Mouse (Mus musculus): Measurements from ENCODE around the gene Msmb.
"Not testable (repeated sequence)": the region's sequence is repeated elsewhere in the genome, so short reads cannot be mapped to it uniquely, and the experiment has no call there.

The Msmb gene

GRCm38 (mm10) chr14:32141723-32142122 lies at the start of gene Msmb:
Gene Msmb, plus strand, starts transcription at chr14:32142023.
- no peak for DNase-seq

GRCm38 (mm10) chr14:32093018-32093417 lies 48.8 kb upstream of the Msmb start:
- DNase-seq, result no peak

- no peak for DNase-seq
Measured at GRCm38 (mm10) chr14:32093500-32094117, 48.2 kb upstream of the Msmb start.

DNA sequence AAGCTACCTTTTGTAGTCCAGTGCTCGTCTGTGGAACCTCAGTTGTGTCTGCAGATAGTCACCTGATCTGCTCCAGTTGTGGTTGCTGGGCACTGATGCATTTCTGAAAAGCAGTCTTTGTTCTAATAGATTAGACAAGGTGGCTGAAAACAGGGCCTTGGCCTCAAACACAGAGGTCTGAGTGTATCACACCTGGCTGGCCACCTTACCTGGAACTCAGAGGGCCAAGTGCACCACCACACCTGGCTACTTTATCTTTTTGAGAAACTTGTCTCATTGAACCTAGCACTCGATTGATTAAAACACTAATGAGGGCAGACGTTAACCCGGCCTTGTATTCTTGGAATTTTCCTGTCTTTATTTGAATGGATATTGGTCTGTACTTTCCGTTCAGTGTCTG lies 46.2 kb upstream of the Msmb start:
- no peak for DNase-seq

GRCm38 (mm10) chr14:32096740-32097139 lies 45.1 kb upstream of the Msmb start:
- DNase-seq, result no peak

DNA sequence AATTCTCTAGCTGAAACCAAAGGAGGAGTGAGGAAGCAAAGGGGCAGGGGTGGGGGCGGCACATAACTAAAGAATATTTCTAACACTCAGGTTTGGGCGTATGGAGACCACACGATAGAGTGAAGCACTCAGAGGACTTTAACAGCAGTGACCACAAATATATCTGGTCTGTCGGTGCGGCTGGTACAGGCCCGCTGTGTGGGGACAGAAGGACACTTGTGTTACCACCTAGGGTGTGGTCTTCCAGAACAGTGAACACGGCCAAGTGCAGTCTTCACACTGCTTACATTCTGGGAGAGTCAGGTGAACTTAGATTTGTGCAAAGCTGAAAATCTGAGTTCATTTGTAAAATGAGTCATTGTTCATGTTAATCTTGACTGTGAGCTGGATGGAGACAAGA lies 44.1 kb upstream of the Msmb start:
- no peak for DNase-seq

GRCm38 (mm10) chr14:32098951-32099350 lies 42.9 kb upstream of the Msmb start:
- DNase-seq, result no peak

GRCm38 (mm10) chr14:32103556-32103955 lies 38.3 kb upstream of the Msmb start:
- DNase-seq, result no peak

- peak in 1 of 2 experiments; percentile 9 for DNase-seq
Measured at GRCm38 (mm10) chr14:32105663-32106062, 36.2 kb upstream of the Msmb start.

DNA sequence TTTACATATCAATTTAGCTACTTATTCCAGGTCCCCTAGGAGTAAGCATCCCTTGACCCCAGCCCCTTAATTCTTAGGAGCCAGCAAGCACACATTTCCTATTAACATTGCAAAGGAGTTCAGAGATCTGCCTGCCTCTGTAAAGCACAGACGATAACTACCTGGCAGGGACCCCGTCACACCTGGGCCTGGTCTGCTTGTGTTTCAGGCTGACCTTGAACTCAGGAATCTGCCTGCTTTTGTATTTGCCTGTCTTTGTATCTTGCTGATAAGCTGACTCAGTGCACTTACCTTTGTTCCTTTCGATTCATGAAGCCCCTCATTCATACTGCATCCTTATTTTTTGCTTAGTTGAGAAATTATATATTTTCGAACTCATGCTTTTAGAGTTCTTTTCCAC lies 34.9 kb upstream of the Msmb start:
- no peak for DNase-seq

DNA sequence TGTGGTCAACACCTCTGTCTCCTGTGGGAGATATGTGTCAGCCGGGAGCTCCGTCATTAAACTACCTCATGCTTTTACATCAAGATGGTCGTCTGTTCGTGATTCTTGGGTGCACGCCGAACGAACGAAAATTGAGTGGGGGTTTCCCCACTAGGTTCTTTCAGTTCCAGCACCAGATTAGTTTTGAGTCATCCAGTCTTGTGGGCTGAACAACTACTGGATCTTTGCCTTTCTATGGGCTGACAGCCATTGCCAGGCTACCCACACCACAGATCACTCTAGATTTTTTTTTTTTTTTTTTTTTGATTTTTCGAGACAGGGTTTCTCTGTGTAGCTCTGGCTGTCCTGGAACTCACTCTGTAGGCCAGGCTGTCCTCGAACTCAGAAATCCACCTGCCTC lies 29.7 kb upstream of the Msmb start:
- not testable (repeated sequence) for DNase-seq

DNA sequence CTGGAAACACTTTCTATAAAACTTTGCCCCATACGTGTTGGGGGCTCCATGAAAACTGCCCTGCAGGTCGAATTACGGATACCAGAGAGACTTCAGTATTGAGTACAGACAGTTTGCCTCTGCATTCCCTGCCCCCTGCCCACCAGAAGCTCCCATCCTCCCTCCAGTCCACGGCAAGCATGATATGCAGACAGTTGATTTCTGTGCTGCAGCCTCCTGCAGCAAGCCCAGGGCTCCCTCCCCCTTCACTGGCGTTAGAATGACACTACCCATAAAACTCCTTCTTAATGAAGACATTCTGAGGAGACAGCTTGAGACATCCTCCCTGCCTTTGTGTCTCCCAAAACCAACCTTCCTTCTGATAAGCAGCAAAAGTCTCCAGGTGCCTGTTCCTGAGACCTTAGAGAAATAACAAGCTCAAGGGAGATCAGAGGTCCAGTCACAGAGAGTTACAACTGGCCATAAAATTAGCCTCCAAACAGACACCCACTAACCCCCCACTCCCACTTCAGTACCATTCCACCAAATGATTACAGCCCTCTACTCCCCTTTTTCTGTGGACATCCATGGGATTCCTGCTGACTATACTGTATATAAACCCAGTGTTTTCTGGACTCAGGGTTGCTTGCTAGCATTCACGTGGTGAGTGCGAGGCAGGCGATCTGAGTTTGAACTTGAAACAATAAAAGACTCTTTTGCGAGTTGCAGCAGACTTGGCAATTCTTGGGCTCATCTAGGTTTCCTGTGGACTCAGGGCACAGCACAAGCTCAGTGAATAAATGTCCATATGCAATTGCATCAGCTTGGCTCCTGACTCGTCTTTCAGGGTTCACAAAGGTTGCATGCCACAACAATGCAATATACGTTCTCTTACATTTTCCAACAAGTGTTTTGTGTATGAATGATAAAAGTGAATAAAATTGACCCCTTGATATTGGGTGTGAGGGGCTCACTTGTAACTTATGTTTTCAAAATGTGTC lies 20.6 kb upstream of the Msmb start:
- no peak for DNase-seq

- peak; percentile 18 to 28 for DNase-seq
Measured at GRCm38 (mm10) chr14:32121920-32122315, 19.9 kb upstream of the Msmb start.

DNA sequence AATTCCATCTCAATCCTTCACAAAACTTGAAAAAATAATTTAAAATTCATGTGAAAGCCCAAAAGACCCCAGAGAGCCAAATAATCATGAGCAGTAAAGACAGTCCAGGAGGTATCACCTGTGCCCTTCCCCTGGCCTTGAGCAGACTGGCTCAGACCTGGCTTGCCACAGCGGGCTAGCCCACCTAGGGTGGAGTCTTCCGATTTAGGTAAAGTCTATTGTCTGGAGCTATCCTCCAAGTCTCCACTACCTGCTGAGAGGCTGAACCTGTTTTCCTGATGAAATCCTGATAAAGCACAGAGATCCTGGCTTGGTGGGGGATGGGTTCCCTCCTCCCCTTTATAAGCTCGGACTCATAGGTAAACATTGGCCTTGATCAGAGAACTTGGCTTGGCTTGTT lies 17.6 kb upstream of the Msmb start:
- no peak for DNase-seq

DNA sequence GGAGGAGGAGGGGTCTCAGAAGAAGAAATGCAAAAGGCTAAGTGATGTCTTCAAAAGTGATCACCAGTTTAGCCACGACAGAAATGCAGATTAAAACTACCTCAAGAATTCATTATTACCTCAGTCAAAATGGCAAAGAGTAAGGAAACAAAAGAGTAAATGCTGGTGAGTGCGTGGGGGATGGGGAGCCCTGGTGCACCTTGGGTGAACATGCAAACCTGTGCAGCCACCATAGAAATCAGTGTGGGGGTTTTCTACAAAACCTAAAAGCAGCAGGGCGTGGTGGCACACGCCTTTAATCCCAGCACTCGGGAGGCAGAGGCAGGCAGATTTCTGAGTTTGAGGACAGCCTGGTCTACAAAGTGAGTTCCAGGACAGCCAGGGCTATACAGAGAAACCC lies 16.6 kb upstream of the Msmb start:
- not testable (repeated sequence) for DNase-seq

- no peak for DNase-seq
Measured at GRCm38 (mm10) chr14:32128409-32128808, 13.4 kb upstream of the Msmb start.

GRCm38 (mm10) chr14:32131836-32132235 lies 10.0 kb upstream of the Msmb start:
- no peak for DNase-seq

DNA sequence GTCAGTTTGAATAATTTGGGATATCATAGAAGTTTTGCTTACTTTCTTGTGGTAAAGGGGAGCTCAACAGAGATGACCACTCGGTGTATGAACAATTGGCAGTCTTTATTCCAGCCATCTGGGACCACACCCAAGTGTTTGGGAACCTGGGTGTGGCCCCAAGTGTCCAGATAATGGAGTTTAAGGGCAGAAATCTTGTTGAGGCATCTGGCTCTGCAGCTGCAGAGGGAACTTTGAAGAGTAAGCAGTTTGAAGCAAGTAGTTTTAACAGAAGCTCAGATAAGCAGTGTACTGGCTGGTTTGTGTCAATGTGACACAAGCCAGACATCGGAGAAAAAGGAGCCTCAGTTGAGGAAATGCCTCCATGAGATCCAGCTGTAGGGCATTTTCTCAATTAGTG lies 7.5 kb upstream of the Msmb start:
- DNase-seq, result no peak

GRCm38 (mm10) chr14:32136467-32136866 lies 5.4 kb upstream of the Msmb start:
- DNase-seq, result not testable (repeated sequence)

- DNase-seq, result no peak
Measured at GRCm38 (mm10) chr14:32140359-32140965, 1.4 kb upstream of the Msmb start.

DNA sequence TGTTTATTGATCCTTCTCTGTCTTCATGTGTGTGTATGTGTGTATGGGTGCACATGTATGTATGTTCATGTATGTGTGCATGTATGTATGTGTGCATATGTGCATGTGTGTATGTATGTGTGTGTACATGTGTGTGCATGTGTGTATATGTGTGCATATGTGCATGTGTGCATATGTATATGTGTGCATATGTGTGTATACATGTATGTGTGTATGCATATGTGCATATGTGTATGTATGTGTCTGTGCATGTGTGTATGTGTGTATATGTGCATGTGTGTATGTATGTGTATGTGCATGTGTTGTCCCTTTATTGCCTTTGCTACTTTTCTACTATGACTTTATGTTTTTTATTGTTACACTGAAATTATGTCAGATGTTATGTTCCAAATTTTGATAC lies 2.9 kb downstream of the Msmb start:
- no peak for DNase-seq

DNA sequence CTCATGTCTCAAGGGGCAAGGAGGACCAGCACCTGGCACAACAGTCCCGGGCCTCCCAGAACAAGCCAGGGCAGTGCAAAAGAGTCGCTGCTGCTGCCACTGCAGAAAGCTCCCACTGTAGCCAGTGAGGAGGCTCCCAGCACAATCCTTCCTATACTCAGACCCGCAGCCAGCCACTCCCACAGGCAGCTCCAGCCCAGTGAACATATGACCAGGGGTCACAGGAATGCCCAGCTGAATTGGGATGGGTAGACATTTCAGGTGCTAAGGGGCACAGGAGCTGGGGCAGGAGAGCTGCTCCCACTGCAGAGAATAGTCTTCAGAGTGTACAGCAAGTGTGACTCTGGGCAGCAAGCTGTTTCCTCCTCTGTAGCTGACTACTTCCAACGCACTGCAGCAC lies 3.6 kb downstream of the Msmb start:
- DNase-seq, result no peak

DNA sequence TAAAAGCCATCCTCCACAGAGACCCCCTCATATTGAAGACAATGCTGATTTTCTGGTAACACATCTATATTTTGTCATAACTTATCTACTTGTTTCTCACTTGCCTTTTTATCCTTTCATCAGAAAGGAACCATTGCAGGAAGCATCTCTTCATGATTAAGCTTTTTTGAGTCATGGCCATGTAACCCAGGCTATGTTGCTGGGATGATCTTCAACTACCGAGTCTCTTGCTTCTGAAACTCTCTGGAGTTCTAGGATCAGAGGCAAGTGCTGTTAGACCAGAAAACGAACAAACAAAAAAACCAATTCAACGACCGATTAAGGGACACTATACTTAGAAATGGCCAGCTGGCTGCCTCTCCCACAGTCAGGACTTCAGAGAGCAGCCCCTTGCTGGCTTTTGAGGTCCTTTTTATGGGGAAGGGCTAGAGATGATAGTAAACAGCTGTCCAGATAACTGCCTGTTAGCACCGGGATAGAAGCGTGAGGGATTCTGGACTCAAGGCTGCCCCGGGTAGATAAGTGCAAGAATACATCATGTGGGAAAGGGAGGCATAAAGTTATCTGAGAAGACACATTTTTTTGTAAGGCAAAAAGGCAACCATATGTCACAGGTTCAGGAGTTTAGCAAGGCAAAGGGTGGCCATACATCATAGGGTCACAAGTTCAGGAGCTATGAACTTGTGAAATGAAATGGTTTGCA lies 4.1 kb downstream of the Msmb start:
- DNase-seq, result no peak

Data from lung, adult 18-20 months (tissue).